Mouse (Mus musculus): ENCODE results near the gene Cdh20. TPM values are rescaled to one million over a fixed set of nuclear protein-coding genes. Genes with fewer than 3 reads are reported as not detected.

The Cdh20 gene
- polyA plus RNA-seq, 1 experiment, result 0.38 TPM

DNA sequence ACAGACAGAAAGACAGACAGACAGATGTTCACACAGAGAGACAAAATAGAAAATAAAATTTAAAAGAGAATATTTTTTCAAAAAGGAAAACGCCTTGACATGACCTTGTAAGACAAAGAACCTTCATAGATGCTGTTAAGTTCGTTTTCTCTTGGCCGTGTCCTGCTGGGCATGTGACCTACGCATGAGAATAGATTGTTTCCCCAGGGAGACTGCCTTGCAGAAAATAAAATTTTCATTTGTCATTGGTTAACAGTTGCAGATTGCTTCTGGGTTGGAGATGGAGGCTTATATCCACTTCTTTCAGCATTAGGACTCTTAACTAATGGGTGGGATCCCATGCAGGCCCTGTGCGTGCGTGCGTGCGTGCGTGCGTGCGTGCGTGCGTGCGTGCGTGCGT, 219.2 kb downstream of the Cdh20 start:
- no peak for TF ChIP-seq CTCF (IDR thresholded peaks at IDR 0.05; ENCODE audit: control insufficient read depth, insufficient read depth, insufficient replicate concordance, low read depth, low read length)
- peak overlapping the region; percentile 36; the same call in 1 of the 2 replicates for H3K27ac ChIP-seq (ENCODE audit: control insufficient read depth, insufficient read depth, low read depth, low read length)
- no peaks in the 10 kb centered on the region for H3K36me3 ChIP-seq (ENCODE audit: control insufficient read depth, insufficient read depth, low read length)
- peaks cover 3% of the 10 kb centered on the region; the same call in 1 of the 2 replicates for H3K4me1 ChIP-seq (ENCODE audit: control insufficient read depth, insufficient read depth, low read length)
- H3K27me3 ChIP-seq (ENCODE audit: control insufficient read depth, insufficient read depth, low read length), result no peaks in the 10 kb centered on the region
- peak overlapping the region; percentile 40; the same call in 1 of the 2 replicates for H3K4me3 ChIP-seq (ENCODE audit: control insufficient read depth, low read depth, low read length)

GRCm38 (mm10) chr1:104992441-104992840, 224.1 kb downstream of the Cdh20 start:
- Histone ChIP-seq H3K36me3 (ENCODE audit: control insufficient read depth, insufficient read depth, low read length) (no peaks in the 10 kb centered on the region), H3K4me1 (ENCODE audit: control insufficient read depth, insufficient read depth, low read length) (peaks cover 7% of the 10 kb centered on the region), H3K27me3 (ENCODE audit: control insufficient read depth, insufficient read depth, low read length) (no peaks in the 10 kb centered on the region), H3K4me3 (ENCODE audit: control insufficient read depth, low read depth, low read length) (no peak overlapping the region), H3K27ac (ENCODE audit: control insufficient read depth, insufficient read depth, low read depth, low read length) (no peak overlapping the region)
- TF ChIP-seq CTCF (IDR thresholded peaks at IDR 0.05; ENCODE audit: control insufficient read depth, insufficient read depth, insufficient replicate concordance, low read depth, low read length) (no peak), POLR2A (IDR thresholded peaks at IDR 0.05; ENCODE audit: control insufficient read depth, low read depth, low read length) (no peak)

GRCm38 (mm10) chr1:104993905-104994611, 225.7 kb downstream of the Cdh20 start:
- TF ChIP-seq POLR2A (IDR thresholded peaks at IDR 0.05; ENCODE audit: control insufficient read depth, low read depth, low read length) (no peak), CTCF (IDR thresholded peaks at IDR 0.05; ENCODE audit: control insufficient read depth, insufficient read depth, insufficient replicate concordance, low read depth, low read length) (no peak)
- H3K36me3 ChIP-seq (ENCODE audit: control insufficient read depth, insufficient read depth, low read length), result no peaks in the 10 kb centered on the region
- H3K4me1 ChIP-seq (ENCODE audit: control insufficient read depth, insufficient read depth, low read length), result peaks cover 7% of the 10 kb centered on the region
- no peaks in the 10 kb centered on the region for H3K27me3 ChIP-seq (ENCODE audit: control insufficient read depth, insufficient read depth, low read length)
- H3K4me3 ChIP-seq (ENCODE audit: control insufficient read depth, low read depth, low read length), result peak overlapping the region; percentile 84
- H3K27ac ChIP-seq (ENCODE audit: control insufficient read depth, insufficient read depth, low read depth, low read length), result no peak overlapping the region

GRCm38 (mm10) chr1:104994612-104994986, 226.3 kb downstream of the Cdh20 start:
- peaks cover 7% of the 10 kb centered on the region for H3K4me1 ChIP-seq (ENCODE audit: control insufficient read depth, insufficient read depth, low read length)
- no peak for TF ChIP-seq POLR2A (IDR thresholded peaks at IDR 0.05; ENCODE audit: control insufficient read depth, low read depth, low read length)
- no peak for TF ChIP-seq CTCF (IDR thresholded peaks at IDR 0.05; ENCODE audit: control insufficient read depth, insufficient read depth, insufficient replicate concordance, low read depth, low read length)
- no peaks in the 10 kb centered on the region for H3K36me3 ChIP-seq (ENCODE audit: control insufficient read depth, insufficient read depth, low read length)
- H3K27me3 ChIP-seq (ENCODE audit: control insufficient read depth, insufficient read depth, low read length), result no peaks in the 10 kb centered on the region
- H3K27ac ChIP-seq (ENCODE audit: control insufficient read depth, insufficient read depth, low read depth, low read length), result no peak overlapping the region
- no peak overlapping the region for H3K4me3 ChIP-seq (ENCODE audit: control insufficient read depth, low read depth, low read length)

- Histone ChIP-seq H3K36me3 (ENCODE audit: control insufficient read depth, insufficient read depth, low read length) (no peaks in the 10 kb centered on the region), H3K27me3 (ENCODE audit: control insufficient read depth, insufficient read depth, low read length) (no peaks in the 10 kb centered on the region), H3K4me3 (ENCODE audit: control insufficient read depth, low read depth, low read length) (no peak overlapping the region), H3K27ac (ENCODE audit: control insufficient read depth, insufficient read depth, low read depth, low read length) (no peak overlapping the region), H3K4me1 (ENCODE audit: control insufficient read depth, insufficient read depth, low read length) (peaks cover 7% of the 10 kb centered on the region)
- TF ChIP-seq CTCF (IDR thresholded peaks at IDR 0.05; ENCODE audit: control insufficient read depth, insufficient read depth, insufficient replicate concordance, low read depth, low read length) (no peak), POLR2A (IDR thresholded peaks at IDR 0.05; ENCODE audit: control insufficient read depth, low read depth, low read length) (no peak)
These were observed 229.5 kb downstream of the Cdh20 start for GRCm38 (mm10) chr1:104997814-104998213.

DNA sequence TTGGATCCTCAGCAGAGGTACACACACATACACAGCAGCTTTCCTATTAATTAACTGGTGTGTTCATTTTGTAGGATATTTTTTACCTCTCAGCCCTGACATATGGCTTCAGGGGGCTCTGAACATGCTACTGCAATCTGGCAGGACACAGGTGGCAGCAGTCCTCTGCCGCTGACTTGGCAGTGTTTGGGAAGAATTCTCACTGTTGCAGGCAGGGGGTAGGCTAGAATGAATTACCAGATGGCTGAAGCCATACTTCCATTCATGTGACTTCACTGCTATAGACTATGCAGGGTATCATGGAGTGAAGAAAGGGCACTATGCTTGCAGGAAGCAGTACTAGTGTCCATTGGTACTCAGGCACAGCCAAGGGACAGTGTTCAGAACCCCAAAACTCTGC, 233.8 kb downstream of the Cdh20 start:
- H3K4me1 ChIP-seq (ENCODE audit: control insufficient read depth, insufficient read depth, low read length), result no peaks in the 10 kb centered on the region
- no peak overlapping the region for H3K27ac ChIP-seq (ENCODE audit: control insufficient read depth, insufficient read depth, low read depth, low read length)
- no peak overlapping the region for H3K4me3 ChIP-seq (ENCODE audit: control insufficient read depth, low read depth, low read length)
- TF ChIP-seq CTCF (IDR thresholded peaks at IDR 0.05; ENCODE audit: control insufficient read depth, insufficient read depth, insufficient replicate concordance, low read depth, low read length) (no peak), POLR2A (IDR thresholded peaks at IDR 0.05; ENCODE audit: control insufficient read depth, low read depth, low read length) (no peak)
- no peaks in the 10 kb centered on the region for H3K27me3 ChIP-seq (ENCODE audit: control insufficient read depth, insufficient read depth, low read length)
- H3K36me3 ChIP-seq (ENCODE audit: control insufficient read depth, insufficient read depth, low read length), result no peaks in the 10 kb centered on the region

GRCm38 (mm10) chr1:105003786-105004185, 235.5 kb downstream of the Cdh20 start:
- no peak for TF ChIP-seq POLR2A (IDR thresholded peaks at IDR 0.05; ENCODE audit: control insufficient read depth, low read depth, low read length)
- TF ChIP-seq CTCF (IDR thresholded peaks at IDR 0.05; ENCODE audit: control insufficient read depth, insufficient read depth, insufficient replicate concordance, low read depth, low read length), result no peak
- Histone ChIP-seq H3K27ac (ENCODE audit: control insufficient read depth, insufficient read depth, low read depth, low read length) (no peak overlapping the region), H3K4me1 (ENCODE audit: control insufficient read depth, insufficient read depth, low read length) (no peaks in the 10 kb centered on the region), H3K27me3 (ENCODE audit: control insufficient read depth, insufficient read depth, low read length) (no peaks in the 10 kb centered on the region), H3K4me3 (ENCODE audit: control insufficient read depth, low read depth, low read length) (no peak overlapping the region), H3K36me3 (ENCODE audit: control insufficient read depth, insufficient read depth, low read length) (no peaks in the 10 kb centered on the region)
